Mouse (Mus musculus) adrenal gland, postnatal 10 days (tissue): Measurements from ENCODE around the gene Stac3. TPM values are rescaled to one million over a fixed set of nuclear protein-coding genes. Genes with fewer than 3 reads are reported as not detected.

Source experiments
- DNase-seq: peaks from one replicate; pipeline ENCODE4 v3.0.0; 2021; ENCODE audit warnings: mixed read lengths
- total RNA-seq, 2 experiments: library from RNA; stranded (reverse); gene quantifications; 2 replicates each; pipeline ENCODE4 v1.2.3; 2021

Stac3 gene
- total RNA-seq, 2 experiments from 2014 or later, result 5.2 to 16.9 TPM

GRCm38 (mm10) chr10:127509051-127509836 lies 7.8 kb downstream of the Stac3 start:
- DNase-seq, result peak; percentile 89

GRCm38 (mm10) chr10:127509837-127510701 lies 8.6 kb downstream of the Stac3 start:
- DNase-seq, result no peak

- DNase-seq, result no peak
These were observed 9.6 kb downstream of the Stac3 start for GRCm38 (mm10) chr10:127510895-127511617.

GRCm38 (mm10) chr10:127511634-127512306 lies 10.3 kb downstream of the Stac3 start:
- DNase-seq, result peak; percentile 45

GRCm38 (mm10) chr10:127512307-127512666 lies 10.8 kb downstream of the Stac3 start:
- no peak for DNase-seq

- peak; percentile 96 for DNase-seq
These were observed 11.3 kb downstream of the Stac3 start for GRCm38 (mm10) chr10:127512813-127513212.

- no peak for DNase-seq
These were observed 12.1 kb downstream of the Stac3 start for GRCm38 (mm10) chr10:127513501-127514091.

GRCm38 (mm10) chr10:127514111-127514698 lies 12.7 kb downstream of the Stac3 start:
- no peak for DNase-seq

- no peak for DNase-seq
These were observed 13.3 kb downstream of the Stac3 start, which contains the start of gene Ndufa4l2 for GRCm38 (mm10) chr10:127514764-127515163. TSS of gene Ndufa4l2 (plus strand) at chr10:127514967.

- no peak for DNase-seq
These were observed 13.9 kb downstream of the Stac3 start for GRCm38 (mm10) chr10:127515271-127515982.

GRCm38 (mm10) chr10:127515983-127516459 lies 14.5 kb downstream of the Stac3 start:
- DNase-seq, result no peak

GRCm38 (mm10) chr10:127516576-127517260 lies 15.2 kb downstream of the Stac3 start:
- DNase-seq, result peak; percentile 54

- no peak for DNase-seq
These were observed 16.5 kb downstream of the Stac3 start for GRCm38 (mm10) chr10:127517941-127518340.

- no peak for DNase-seq
These were observed 17.7 kb downstream of the Stac3 start for GRCm38 (mm10) chr10:127519041-127519701.

GRCm38 (mm10) chr10:127519903-127520713 lies 18.6 kb downstream of the Stac3 start:
- DNase-seq, result no peak

- DNase-seq, result no peak
These were observed 19.4 kb downstream of the Stac3 start for GRCm38 (mm10) chr10:127520714-127521357.

- no peak for DNase-seq
These were observed 20.2 kb downstream of the Stac3 start for GRCm38 (mm10) chr10:127521611-127522080.
